Mouse (Mus musculus): ENCODE results near the gene Gm29609.

- TF ChIP-seq CTCF (IDR thresholded peaks at IDR 0.05) = no peak
- no peak for TF ChIP-seq EP300 (IDR thresholded peaks at IDR 0.05; ENCODE audit: insufficient read depth, low read depth, low read length)
Measured at GRCm38 (mm10) chr5:31198170-31198569, 18.5 kb upstream of the Gm29609 start.

Measured in heart, adult 2 months (tissue).